Mouse (Mus musculus) megakaryocyte, embryonic 14.5 days (primary cell): ENCODE results near the gene Cerk.

Source experiments
- FLI1 ChIP-seq: IDR thresholded peaks from 2 replicates; pipeline ENCODE4 v1.6.1; 2012; ENCODE audit warnings: low read length, inconsistent platforms, mixed read lengths
- GATA1 ChIP-seq: IDR thresholded peaks from 3 replicates; pipeline ENCODE4 v1.6.1; 2012; ENCODE audit warnings: mixed read lengths, low read length, inconsistent platforms, borderline replicate concordance

GRCm38 (mm10) chr15:86110361-86111103 is 75.4 kb downstream of the Cerk start:
- TF ChIP-seq GATA1 (no peak), FLI1 (no peak)
